In the genomic region with DNA sequence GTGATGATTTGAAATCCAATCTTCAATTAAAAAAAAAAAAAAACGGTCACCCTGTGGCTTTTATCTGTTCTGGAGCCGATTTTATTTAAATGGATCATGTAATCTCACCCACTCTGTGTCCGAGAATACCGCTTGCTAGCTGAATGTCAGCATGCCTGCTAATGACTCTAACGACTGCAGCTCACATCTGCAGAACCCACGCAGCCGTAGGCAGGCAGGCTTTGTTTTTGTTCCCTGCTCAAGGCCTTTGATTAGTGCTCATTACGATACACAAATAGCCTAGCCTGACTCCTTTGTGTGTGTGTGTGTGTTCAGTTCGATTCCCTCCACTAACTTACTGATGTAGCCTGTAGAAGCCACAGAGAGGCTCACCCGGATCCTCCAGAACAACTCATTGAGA, we compare ENCODE assay signal across 23 mouse cellular contexts.
DNase-seq lines count a peak whose midpoint lies in the region; ATAC-seq and TF ChIP-seq lines count a peak whose summit lies in the region.
"Had no signal": no experiment of that assay in that cellular context is flagged by ENCODE, and none has a peak within 500 bp of the region (broad histone marks: within the 10 kb centered on the region; RNA-seq: fewer than 3 reads in every experiment).

No protein-coding gene starts in this region.

- no peak for TF ChIP-seq CTCF in brain, embryonic 14.5 days (IDR thresholded peaks at IDR 0.05; ENCODE audit: borderline replicate concordance, extremely low read depth, insufficient read depth, insufficient read length)

- no peaks in the 10 kb centered on the region for H3K36me3 ChIP-seq in forebrain, embryonic 10.5 days (replicated peaks)
- H3K36me3 ChIP-seq in forebrain, embryonic 15.5 days, result no peaks in the 10 kb centered on the region
- no peaks in the 10 kb centered on the region for H3K36me3 ChIP-seq in neural tube, embryonic 15.5 days
- H3K36me3 ChIP-seq: G1E; hindbrain, embryonic 15.5 days; limb, embryonic 13.5 days had no signal

- H3K4me1 ChIP-seq in forebrain, embryonic 10.5 days, result peaks cover 8% of the 10 kb centered on the region
- H3K4me1 ChIP-seq in forebrain, embryonic 15.5 days, result 0 out of 2 replicates have a peak, but pooled peaks cover 2% of the 10 kb centered on the region
- H3K4me1 ChIP-seq in neural tube, embryonic 15.5 days, result peaks cover 9% of the 10 kb centered on the region; the same call in 1 of the 2 replicates
- H3K4me1 ChIP-seq: limb, embryonic 13.5 days had no signal

- no peak overlapping the region for H3K4me3 ChIP-seq in forebrain, embryonic 10.5 days
- no peak overlapping the region for H3K4me3 ChIP-seq in forebrain, embryonic 15.5 days
- H3K4me3 ChIP-seq in neural tube, embryonic 15.5 days (replicated peaks), result no peak overlapping the region
- H3K4me3 ChIP-seq: hindbrain, embryonic 15.5 days; limb, embryonic 13.5 days had no signal

- no peak for DNase-seq in forebrain, embryonic 10.5 days (ENCODE audit: extremely low spot score, low spot score)
- DNase-seq in left cerebral cortex, adult 9 months (ENCODE audit: low spot score in 2 of 2), result peak; percentile 20 to 49
- DNase-seq in left cerebral cortex, postnatal 36 days (ENCODE audit: low spot score in 2 of 2), result no peak
- DNase-seq in brain, embryonic 14.5 days (ENCODE audit: low read depth), result peak; percentile 74
- no peak for DNase-seq in gastrocnemius, postnatal 14 days
- no peak for DNase-seq in kidney, postnatal 36 days
- DNase-seq: cerebellum, adult 11 months; cerebellum, postnatal 25 days; gastrocnemius, postnatal 25 days; heart, postnatal 10 days; kidney, postnatal 10 days; lung, postnatal 10 days; right cerebral cortex, postnatal 25 days; thymus, postnatal 36 days had no signal

- TF ChIP-seq POLR2A in brain, embryonic 14.5 days (IDR thresholded peaks at IDR 0.05; ENCODE audit: borderline replicate concordance, extremely low read depth, insufficient read depth, insufficient read length, poor library complexity, severe bottlenecking), result no peak

- no peak for ATAC-seq in forebrain, embryonic 15.5 days (replicated peaks)
- ATAC-seq in neural tube, embryonic 15.5 days (ENCODE audit: low FRiP score), result no peak
- ATAC-seq: CD4-positive, CD25-positive, alpha-beta regulatory T cell, adult 4 months; intestine, postnatal 0 days had no signal

- intact Hi-C loops in left cerebral cortex, postnatal 36 days (cut with DNase I), result no loop called here
- intact Hi-C loops in gastrocnemius, postnatal 14 days (cut with DNase I; ENCODE audit: low total_unique reads), result no loop called here

- no peaks in the 10 kb centered on the region for H3K27me3 ChIP-seq in forebrain, embryonic 10.5 days (ENCODE audit: poor library complexity, severe bottlenecking)
- H3K27me3 ChIP-seq in forebrain, embryonic 15.5 days, result no peaks in the 10 kb centered on the region
- H3K27me3 ChIP-seq in neural tube, embryonic 15.5 days (replicated peaks), result no peaks in the 10 kb centered on the region
- H3K27me3 ChIP-seq: hindbrain, embryonic 15.5 days; limb, embryonic 13.5 days had no signal

- H3K4me2 ChIP-seq in forebrain, embryonic 15.5 days (replicated peaks), result no peak overlapping the region
- no peak overlapping the region for H3K4me2 ChIP-seq in neural tube, embryonic 15.5 days
- H3K4me2 ChIP-seq: hindbrain, embryonic 15.5 days; limb, embryonic 13.5 days had no signal

- H3K9me3 ChIP-seq in forebrain, embryonic 10.5 days, result no peaks in the 10 kb centered on the region
- no peaks in the 10 kb centered on the region for H3K9me3 ChIP-seq in forebrain, embryonic 15.5 days
- H3K9me3 ChIP-seq in neural tube, embryonic 15.5 days (replicated peaks), result no peaks in the 10 kb centered on the region
- H3K9me3 ChIP-seq: hindbrain, embryonic 15.5 days; limb, embryonic 13.5 days had no signal

- H3K9ac ChIP-seq in forebrain, embryonic 15.5 days (replicated peaks), result no peak overlapping the region
- H3K9ac ChIP-seq in neural tube, embryonic 15.5 days (replicated peaks), result no peak overlapping the region
- H3K9ac ChIP-seq: hindbrain, embryonic 15.5 days; limb, embryonic 13.5 days; liver, embryonic 14.5 days had no signal

- 54% methylated on average over 10 of the region's 10 CpGs for WGBS in forebrain, embryonic 10.5 days
- WGBS in forebrain, embryonic 15.5 days, result 13% methylated on average over 10 of the region's 10 CpGs
- WGBS in neural tube, embryonic 15.5 days, result 24% methylated on average over 10 of the region's 10 CpGs

- 0 out of 2 replicates have a peak overlapping the region, but pooled peaks have one; percentile 56 for H3K27ac ChIP-seq in forebrain, embryonic 10.5 days
- no peak overlapping the region for H3K27ac ChIP-seq in forebrain, embryonic 15.5 days (replicated peaks)
- H3K27ac ChIP-seq in neural tube, embryonic 15.5 days (replicated peaks), result peak overlapping the region; percentile 15
- H3K27ac ChIP-seq: hindbrain, embryonic 15.5 days; limb, embryonic 13.5 days; liver, embryonic 14.5 days; stomach, postnatal 0 days had no signal

Comparison
In these comparisons a context has a peak if more than half of its experiments do, and no peak if none do; other contexts are left out.
1. DNase-seq: peak in left cerebral cortex, adult 9 months (2 of 2) and brain, embryonic 14.5 days (single experiment); none in forebrain, embryonic 10.5 days (single experiment), left cerebral cortex, postnatal 36 days (0 of 2), gastrocnemius, postnatal 14 days (single experiment) and kidney, postnatal 36 days (0 of 2).